Mouse (Mus musculus) right cerebral cortex, postnatal 25 days (tissue): ENCODE measurements around the gene Rilp.

Experiments used
- DNase-seq: peaks from one replicate; pipeline ENCODE4 v3.0.0; 2022

Rilp gene

DNA sequence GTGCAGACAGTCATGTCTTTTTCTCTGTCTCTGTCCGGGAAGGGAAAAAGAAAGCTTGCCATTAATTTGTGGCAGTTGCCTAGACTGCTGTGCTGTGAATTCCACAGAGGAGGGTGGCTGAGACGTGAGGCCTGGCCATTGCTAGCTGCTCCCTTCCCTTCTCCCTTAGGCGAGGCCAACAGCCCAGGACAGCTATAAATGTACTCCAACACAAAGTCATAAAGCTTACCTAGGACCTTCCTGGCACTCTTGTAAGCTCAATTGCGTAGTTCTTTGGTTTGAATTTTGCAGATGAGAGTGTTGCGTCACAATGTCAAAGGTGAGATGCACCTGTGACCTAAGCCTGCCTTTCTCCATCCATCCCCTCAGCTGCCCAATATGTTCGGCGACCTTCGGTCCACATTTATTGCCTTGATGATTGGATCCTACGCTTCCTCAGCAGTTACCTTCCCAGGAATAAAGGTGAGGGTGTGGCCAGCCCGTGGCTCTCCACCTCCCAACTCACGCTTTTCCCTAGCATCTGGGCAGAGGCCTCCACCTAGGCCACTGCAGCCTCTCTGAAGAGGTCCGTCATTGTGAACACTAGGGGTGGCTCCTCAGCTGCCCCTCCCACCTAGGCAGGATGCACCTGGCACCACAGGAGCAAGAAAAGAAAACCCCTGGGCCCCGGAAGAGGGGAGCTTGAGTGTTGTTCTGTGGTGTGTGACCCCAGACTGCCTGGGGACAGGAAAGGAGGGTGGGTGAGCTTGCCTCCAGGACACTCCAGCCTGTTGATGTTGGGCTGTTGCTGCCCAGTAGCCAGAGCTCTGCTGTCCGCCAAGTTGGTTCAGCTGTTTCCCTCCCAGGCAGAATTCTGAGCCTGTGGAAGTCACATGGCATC is 50.9 kb downstream of the Rilp start:
- no peak for DNase-seq

DNA sequence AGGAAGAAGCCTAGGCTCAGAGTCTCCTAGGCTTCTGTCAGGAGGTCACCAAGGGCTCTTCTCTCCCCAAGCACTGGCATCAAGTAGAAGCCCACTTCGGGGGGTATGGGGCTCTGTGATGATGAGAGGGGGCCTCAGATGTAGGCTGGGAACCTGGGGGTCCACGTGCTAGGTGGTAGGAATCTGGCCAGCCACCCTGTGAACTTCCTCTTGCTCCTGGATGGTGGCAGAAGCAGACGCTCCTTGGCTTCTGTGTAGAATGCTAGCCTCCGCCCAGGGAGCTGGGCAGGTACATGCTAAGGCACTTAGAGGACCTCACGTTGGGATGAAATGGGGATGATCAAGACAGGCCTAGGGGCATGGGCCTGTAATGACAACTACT is 51.5 kb downstream of the Rilp start:
- DNase-seq = no peak
